Mouse (Mus musculus) left cerebral cortex, postnatal 14 days (tissue): Measurements from ENCODE around the gene G430095P16Rik. TPM values are rescaled to one million over a fixed set of nuclear protein-coding genes. Genes with fewer than 3 reads are reported as not detected.
A peak's percentile ranks its signal among the peaks of the same experiment; 100 is the strongest.

Source experiments
- DNase-seq, 2 experiments: peaks; one replicate each; pipeline ENCODE4 v3.0.0; 2021 to 2022; ENCODE audit warnings: low spot score in 2 of 2, mixed read lengths in 1 of 2
- intact Hi-C: fragments of 180-260 bp; cut with DNase I; formaldehyde crosslinking; loops from one replicate; pipeline ENCODE4 v1.15.1; 2025
- total RNA-seq, 2 experiments: library from RNA; stranded (reverse); gene quantifications; 2 replicates each; pipeline ENCODE4 v1.2.3; 2021

The G430095P16Rik gene
- total RNA-seq, 2 experiments from 2014 or later: not detected

DNA sequence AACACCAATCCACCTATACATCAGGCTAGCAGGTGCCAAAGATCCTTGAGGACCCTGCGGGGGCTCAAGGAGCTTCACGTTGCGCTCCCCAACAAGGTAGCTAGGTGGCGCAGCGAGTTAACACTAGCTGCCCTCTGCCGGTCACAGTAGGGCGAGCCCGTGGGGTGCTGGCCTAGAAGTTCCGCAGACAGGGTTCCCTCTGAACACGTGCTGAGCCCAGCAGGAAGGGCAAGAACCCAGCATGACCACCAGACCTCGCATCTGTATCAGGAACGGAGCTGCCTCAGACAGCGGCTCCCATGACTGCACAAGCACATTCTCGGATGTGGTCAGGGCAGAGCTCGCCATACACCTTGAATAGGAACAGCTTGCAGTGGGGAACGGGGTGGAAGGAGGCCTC is 14.8 kb downstream of the G430095P16Rik start:
- intact Hi-C loops: loop anchor here (1.0 kb wide), 1 partner anchor 73 kb away; no protein-coding TSS in a partner anchor
- DNase-seq: peak; percentile 78 to 82

DNA sequence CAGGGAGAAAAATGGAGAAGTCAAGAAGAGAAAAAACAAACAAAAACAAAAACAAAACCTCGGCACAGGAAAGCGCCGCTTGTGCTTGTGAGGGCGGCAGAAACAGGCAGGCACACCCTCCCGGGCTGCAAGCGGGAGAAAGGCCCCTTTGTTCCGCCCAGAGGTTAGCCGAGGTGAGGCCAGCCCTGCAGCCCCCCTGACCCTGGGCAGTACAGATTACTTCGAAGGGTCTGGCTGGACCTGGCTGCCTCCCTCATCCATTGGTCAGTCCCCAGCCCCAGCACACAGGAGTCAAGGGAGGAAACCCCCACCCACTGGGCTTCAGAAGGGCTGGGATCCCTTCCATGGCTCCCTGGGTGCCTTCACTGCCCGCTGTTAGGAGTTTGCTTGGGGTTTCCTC is 15.5 kb downstream of the G430095P16Rik start:
- no peak for DNase-seq
- intact Hi-C loops: no loop called here

DNA sequence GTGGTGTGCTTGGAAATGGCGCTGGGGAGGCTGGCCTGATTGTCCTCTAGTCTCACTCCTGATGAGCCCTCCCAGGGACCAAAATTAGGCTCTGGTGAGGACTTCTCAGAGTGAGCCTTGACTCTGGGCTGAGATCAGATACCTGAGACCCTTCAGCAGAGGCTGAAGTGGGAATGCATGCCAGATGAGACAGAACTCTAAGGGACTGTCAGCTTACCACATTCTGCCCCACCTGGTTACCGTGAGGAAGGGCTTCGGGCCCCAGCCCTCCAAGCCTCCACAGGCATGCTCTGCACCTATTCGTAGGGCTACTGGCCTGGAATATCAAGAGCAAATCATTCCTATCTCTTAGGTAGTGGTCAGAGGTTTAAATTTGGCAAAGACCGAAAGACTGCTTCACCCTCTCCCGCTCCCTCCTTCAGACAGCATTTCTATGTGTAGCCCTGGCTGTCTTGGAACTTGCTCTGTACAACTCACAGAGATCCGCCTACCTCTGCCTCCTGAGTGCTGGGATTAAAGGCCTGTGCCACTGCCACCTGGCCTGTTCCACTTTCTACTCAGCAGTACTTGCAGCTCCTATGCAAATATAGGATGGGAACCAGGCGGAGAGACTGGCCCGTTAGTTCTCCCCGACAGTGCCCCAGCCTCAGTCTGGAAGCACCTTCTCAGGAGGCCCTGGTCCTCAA is 16.1 kb downstream of the G430095P16Rik start:
- intact Hi-C loops: no loop called here
- no peak for DNase-seq

DNA sequence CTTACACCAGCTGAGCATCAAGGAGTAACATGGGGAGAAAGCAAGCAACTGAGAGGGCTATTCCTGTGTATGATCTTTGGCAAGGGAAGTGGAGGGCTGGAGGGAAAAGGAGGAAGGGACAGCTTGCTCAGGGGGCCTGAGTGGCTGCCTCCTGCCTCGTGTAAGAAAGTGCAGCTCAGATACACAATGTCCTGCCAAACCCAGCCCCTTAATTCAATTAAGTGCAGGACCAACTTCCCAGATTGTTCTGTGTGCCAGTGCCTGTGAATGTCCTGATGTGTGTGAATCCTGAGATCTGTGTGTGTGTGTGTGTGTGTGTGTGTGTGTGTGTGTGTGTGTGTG is 16.6 kb downstream of the G430095P16Rik start:
- DNase-seq: no peak
- intact Hi-C loops: no loop called here

DNA sequence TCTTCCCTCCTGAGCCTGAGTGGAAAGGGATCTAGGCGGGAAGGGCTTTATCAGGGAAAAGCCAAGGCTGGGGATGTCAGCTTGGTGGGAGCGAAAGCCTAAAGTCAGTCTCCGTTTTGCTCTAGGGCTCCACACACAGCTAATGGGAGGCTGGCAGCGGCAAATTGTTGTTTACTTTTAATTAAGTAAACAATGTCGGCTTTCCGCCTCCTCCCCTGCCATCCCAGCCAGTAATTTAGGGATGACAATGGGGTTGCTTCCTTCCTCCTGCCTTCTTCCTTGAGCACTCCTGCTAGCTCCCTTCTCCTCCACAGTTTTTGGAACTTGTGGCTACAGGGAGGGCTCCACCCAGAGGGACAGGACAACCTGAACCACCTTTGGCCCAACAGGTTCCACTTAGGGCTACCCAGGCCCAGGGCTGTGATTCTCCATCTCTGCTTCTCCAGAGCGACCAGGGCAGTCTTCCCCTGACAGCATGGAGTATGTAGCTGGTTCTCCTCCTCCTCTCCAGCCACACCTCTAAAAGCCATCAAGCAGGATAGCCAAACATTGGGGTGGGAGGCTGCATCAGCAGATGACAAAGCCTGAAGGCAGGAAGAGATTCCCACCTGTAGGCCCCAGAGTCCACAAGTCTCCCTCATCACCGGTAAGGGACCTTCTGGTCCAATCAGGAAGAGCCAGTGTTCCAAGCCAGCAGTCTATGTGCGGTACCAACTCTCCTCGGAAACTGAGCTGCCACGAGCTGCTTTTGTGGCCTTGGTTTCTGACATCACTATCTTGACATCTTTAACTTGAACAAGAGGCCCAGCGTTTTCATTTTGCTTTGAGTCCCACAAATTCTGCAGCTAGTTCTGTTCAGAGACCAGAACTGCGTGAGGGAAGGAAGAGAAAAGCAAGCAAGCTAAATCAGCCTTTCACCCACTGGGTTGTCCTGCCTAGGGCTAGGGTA is 18.4 kb downstream of the G430095P16Rik start:
- intact Hi-C loops: no loop called here
- DNase-seq: no peak

DNA sequence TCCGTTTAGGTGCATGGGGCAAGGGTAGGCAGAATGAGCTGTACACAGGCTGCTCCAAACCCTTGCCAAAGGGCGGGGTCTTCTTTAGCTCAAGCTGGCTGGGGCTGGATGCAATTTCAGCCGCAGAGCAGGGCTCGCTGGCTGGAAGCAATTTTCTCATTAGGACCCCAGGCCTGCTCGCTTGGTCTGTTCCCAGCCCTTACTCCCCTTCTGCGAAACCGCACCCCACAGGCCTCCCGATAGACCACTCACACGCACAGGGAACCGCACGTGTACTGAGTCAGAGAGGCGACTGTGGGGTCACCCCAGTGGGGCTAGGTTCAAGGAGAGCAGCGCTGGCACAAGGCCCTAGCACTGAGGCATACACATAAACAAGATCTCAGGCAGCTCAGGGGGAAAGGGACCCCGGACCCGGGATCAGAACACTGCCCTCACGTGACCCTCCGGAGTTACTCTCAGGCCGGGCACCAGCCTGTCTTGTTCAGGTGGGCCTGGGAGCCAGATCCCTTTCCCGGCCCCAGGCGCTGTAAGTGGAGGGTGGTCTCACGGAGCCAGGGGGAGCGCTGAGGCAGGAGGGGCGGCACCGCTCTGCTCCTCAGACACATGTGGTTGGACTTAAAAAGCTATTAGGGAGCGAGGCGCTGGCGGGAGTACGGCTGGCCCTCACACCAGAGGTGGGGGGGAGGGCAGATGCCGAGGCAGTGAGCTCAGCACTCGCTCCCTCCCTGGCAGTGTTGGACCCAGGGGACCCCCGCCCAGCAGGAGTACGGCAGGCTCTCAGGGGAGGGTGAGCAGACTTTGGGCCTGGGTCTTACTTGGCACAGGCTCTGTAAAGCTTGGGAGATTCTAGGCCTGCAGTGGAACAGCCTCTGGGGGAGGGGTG is 19.6 kb downstream of the G430095P16Rik start:
- intact Hi-C loops: no loop called here

DNA sequence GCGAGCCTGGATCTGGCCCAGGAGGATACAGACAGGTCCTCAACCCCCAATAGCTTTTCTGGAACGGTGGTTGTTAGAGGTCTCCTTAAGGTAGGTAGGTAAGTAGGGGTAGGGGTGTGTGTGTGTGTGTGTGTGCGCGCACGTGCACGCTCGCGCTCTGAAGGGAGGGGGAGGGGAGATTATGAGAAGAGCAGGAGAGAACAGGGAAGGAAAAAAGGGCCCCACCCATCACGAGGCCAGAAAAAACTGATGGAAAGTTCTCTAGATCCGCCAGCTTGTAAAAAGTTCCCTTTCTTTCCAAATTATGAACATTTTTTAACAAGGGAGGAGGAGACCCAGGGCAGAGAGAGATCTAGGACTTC is 20.2 kb downstream of the G430095P16Rik start:
- DNase-seq: no peak
- intact Hi-C loops: no loop called here

More for the DNA sequence above, 19.6 kb downstream of the G430095P16Rik start:
- DNase-seq: no peak

DNA sequence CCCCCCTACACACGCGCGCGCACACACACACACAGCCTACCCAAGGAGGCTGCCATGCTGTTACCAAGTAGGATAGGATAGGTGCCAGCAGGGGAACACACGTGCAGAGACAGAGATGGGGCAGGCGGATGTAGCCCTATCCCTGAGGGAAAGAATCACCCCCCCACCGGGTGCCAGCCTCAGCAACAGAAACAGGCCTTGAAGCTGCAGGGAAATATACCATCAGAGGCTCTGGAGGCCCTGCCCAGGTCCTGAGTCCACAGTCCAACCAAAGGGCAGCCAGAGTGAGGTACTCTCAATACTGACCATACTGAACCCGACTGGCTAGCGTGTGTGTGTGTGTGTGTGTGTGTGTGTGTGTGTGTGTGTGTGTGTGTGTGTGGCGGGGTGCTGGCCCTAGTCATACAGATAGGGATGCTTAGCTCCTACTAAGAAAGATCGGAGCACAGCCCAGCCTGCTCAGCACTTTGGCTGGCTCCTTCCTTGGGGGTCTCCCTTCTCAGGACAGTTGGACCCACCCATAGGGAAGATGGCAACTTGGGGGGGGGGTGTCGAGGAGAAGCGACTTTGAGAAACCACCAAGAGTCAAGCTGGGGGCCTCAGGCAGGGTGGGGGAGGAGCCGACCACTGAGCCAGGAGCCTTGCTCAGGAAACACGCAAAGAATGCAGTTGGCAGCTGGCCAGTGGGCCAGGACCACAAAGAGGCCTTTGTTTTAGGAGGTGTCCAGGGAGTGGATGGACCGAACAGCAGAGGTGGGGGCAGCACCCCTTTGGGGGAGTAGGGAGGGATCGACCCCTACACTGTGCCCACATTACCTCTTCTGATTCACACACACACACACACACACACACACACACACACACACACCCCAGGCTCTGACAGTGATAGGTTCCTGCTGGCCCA is 21.0 kb downstream of the G430095P16Rik start:
- intact Hi-C loops: no loop called here
- peak in 1 of 2 experiments; percentile 74 for DNase-seq

DNA sequence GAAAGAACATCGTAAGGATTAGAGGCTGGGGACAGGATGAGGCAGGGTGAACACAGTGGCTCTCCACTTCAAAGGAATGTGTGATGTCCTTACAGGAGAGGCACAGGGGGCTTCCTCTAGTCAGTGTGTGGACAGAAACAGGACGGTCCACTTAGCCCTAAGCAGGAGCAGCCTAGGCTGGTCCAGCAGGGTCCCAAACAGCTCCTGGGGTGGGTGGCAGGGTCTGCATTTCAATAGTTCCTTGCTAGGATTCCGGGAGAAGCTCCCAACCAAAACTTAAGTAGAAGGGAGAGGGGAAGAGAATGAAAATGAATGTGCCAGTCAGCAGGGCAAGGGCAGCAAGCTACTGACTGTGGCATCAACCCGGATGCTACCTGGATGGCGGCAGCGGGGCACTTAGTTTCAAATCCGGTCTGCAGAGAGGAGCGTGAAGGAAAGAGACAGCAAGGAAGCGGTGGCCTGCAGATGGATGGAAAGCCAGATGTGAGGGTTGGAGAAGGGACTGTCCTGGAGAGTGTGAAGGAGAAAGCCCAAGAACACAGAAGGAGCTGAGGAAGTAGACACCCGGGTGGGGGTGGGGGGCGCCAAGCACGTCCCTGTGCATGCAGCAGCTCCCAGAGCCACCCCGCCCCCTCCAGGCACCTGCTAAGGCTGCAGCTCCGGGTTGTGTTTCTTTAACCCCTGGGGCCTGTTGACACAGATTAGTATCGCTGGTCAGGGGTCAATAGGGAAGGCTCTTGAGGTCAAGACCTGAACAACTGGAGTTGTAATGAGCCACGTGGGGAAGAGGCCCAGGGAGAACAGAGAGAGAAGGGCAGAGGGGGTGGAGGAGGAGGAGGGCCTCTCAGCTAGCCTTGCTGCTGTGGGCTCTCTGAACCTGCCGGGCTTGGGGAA is 22.5 kb downstream of the G430095P16Rik start:
- no peak for DNase-seq
- intact Hi-C loops: no loop called here

DNA sequence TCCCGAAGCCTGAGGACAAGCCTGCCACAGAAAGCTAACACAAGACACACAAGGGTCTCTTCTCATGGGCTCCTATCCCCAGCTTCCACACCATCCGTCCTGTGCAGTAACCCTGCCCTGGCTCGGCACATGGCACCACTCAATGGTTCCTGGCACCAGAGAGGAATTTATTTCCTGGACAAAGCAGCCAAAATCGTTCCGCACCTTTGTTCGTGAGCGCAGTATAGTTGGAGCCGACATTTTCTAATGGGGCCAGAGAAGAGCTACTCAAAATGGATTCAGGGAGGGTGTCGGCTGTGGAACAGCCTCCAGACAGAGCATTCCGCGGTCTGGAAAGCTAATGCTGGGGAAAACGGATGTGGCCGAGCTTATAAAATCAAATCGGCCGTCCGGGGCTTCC is 26.7 kb downstream of the G430095P16Rik start:
- intact Hi-C loops: no loop called here
- DNase-seq: no peak

DNA sequence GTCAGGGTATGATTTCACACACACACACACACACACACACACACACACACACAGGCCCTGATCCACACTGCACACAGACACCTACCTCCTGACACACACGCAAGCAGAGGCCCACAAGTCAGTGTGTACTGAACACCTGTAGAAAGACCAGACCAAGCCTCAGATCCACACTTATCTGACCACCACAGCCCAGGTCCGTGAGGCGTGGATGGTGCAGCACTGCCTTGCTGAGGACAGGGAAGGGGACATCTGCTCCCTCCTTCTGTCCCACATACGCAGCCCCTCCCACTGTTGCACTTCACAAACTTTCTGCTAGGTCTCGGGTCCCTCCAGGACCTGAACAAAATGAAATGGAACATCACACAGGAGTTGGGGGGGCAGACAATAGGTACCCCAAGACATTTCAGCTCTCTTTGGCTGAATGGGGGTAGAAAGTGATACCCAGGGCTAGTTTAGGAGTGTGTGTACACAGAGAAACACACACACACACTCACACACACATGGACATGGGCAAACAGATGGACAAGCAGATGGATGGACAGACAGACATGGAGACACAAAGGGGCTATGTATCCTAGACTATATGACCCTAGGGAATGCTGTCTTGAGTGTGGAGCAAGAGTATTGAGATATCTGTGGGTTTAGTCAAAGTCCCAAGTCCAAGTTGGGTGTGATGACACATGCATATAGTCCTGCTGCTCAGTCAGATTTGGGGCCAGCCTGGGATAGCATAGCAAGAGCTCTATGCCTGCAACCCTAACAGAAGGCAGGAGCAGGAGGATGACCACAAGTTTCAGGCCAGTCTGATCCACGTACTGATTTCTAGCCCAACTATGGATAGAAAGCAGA is 30.2 kb downstream of the G430095P16Rik start:
- DNase-seq: no peak
- intact Hi-C loops: no loop called here

DNA sequence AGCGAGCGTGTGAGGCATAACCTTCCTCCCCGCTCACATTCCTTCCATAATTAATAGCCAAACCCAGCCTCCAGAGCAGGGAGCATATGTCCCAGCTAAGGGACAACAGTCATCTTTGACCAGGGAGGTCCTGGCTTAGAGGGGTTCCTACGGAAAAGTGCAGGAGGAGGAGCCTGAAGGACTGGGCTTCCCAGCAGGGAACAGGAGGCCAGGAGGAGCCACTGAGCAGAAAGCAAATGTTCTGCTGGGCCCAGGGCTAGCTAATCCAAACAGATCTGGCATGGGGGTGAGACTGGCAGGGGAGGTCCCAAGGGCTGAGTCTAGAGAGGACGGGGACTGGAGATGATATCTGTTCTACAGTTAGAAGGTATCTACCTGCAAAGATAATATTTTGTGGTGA is 34.7 kb downstream of the G430095P16Rik start:
- no peak for DNase-seq
- intact Hi-C loops: no loop called here

DNA sequence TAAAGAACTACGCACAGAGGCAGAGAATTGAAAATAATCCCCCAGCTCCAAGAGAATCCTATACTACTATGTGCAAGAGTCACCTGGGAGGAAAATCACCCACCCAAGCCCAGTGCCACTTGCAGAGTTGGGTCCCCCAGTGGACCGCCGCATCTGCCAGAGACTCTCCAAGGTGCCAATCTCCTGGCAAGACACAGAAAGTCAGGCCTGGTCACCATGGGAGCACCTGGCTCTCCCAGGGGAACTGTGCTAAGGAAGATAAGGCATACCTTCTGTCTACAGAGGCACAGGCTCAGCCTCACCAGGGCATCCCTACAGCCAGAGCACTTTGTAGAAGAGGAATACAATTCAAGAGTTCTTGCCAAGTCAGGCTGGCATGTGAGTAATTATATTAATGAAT is 35.5 kb downstream of the G430095P16Rik start:
- intact Hi-C loops: no loop called here
- DNase-seq: no peak

DNA sequence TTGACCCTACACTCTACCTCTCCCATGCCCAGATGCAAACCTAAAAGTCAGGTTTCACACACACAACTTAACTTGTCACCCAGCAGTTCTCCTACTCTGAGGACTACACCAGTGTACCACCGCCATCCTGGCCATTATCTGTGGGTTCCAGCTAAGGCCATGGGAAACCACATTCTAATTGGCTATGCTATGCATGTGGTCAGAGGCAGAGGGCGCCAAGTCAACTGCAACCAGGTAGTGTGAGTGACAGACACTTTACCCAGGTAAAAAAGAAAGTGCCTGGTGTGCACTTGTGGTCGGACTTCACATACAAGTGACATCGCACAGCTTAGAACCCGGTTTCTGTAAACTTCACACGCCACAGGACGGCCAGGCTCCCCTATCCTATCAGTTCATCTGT is 36.3 kb downstream of the G430095P16Rik start:
- DNase-seq: no peak
- intact Hi-C loops: no loop called here

DNA sequence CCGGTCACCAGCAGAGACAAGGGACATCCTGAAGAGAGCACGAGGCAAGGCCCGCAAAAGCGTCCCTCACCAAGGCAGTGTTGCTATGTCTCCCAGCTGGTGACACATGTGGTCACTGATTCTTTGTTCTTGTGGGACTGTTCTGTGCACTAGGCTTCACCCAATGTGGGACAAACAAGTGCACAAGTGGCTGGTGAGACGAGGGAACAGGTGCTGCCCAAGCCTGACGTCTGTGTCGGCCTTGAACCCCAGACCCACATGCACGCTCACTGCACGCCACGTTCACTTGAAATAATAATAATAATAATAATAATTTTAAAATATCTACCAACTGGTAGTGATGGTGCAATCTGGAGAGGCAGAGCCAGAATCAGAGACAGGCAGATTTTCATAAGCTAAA is 36.9 kb downstream of the G430095P16Rik start:
- DNase-seq: no peak
- intact Hi-C loops: loop anchor here (10.0 kb wide), 1 partner anchor 745 kb away; the partner anchor contains the start of gene 2210011C24Rik

DNA sequence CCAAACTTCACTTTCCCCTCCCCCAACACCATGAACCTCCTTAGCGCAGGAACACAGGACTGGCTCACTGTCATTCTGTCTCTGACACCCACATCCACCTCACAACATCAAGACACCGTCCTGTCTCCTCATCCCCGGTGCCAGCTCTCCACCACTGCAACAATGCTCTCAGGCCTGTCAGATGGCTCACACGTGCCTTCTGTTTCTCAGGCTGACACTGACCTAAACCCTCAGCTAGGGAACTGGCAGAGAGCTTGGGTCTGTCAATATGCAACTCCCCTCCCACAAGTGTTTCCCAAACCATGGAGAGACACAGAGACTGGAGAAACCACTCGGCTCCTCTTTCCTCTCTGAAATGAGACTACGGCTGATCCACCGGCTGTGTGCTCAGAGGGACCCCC is 37.6 kb downstream of the G430095P16Rik start:
- intact Hi-C loops: loop anchor here (10.0 kb wide), 1 partner anchor 746 kb away; the partner anchor contains the start of gene 2210011C24Rik
- DNase-seq: no peak

DNA sequence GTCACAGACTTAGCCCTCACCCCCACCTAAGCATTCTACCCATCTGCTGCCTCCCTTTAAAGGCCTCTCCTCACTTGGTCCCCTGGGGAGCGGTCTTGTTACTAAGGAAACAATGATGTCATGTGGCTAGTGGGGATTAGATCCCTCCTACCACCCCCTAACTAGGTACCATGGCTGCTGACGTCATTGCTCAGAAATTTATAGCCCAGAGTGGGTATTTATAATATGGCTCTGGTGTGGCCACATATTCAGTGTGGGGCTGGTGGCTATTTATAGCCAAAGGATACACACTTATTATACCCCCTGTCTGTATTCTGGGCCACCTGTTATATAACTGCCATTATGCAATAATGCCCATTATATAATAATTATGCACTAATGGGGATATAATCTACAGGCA is 38.1 kb downstream of the G430095P16Rik start:
- intact Hi-C loops: loop anchor here (10.0 kb wide), 1 partner anchor 746 kb away; the partner anchor contains the start of gene 2210011C24Rik
- DNase-seq: peak; percentile 57 to 76
